Mouse (Mus musculus) lung, adult 2 months (tissue): ENCODE results near the gene Calb2.

ENCODE experiments used
- CTCF ChIP-seq: fragments of 200-500 bp; IDR thresholded peaks from 2 replicates; pipeline ENCODE4 v1.5.1; 2011; ENCODE audit warnings: mild to moderate bottlenecking, low read length, control low read depth; ENCODE audit not compliant: insufficient read depth
- POLR2A ChIP-seq: fragments of 200-500 bp; IDR thresholded peaks from 2 replicates; pipeline ENCODE4 v1.6.1; 2011; ENCODE audit warnings: low read depth, mild to moderate bottlenecking, control low read depth, low read length, borderline replicate concordance; ENCODE audit errors: extremely low read depth

GRCm38 (mm10) chr8:110091869-110092268 lies 76.1 kb downstream of the Calb2 start:
- TF ChIP-seq POLR2A (no peak), CTCF (no peak)
